Mouse (Mus musculus) embryonic fibroblast, embryonic 13.5 days (primary cell): ENCODE measurements around the gene Ces3a.
"Not testable (repeated sequence)": the region's sequence is repeated elsewhere in the genome, so short reads cannot be mapped to it uniquely, and the experiment has no call there.

Experiments used
- CTCF ChIP-seq: IDR thresholded peaks from 2 replicates; pipeline ENCODE4 v1.5.1; 2011; ENCODE audit warnings: mild to moderate bottlenecking, control low read depth, low read length, moderate library complexity, borderline replicate concordance; ENCODE audit not compliant: insufficient read depth
- POLR2A ChIP-seq: IDR thresholded peaks from 2 replicates; pipeline ENCODE4 v1.6.1; 2011; ENCODE audit warnings: low read depth, mild to moderate bottlenecking, control low read depth, low read length, moderate library complexity

DNA sequence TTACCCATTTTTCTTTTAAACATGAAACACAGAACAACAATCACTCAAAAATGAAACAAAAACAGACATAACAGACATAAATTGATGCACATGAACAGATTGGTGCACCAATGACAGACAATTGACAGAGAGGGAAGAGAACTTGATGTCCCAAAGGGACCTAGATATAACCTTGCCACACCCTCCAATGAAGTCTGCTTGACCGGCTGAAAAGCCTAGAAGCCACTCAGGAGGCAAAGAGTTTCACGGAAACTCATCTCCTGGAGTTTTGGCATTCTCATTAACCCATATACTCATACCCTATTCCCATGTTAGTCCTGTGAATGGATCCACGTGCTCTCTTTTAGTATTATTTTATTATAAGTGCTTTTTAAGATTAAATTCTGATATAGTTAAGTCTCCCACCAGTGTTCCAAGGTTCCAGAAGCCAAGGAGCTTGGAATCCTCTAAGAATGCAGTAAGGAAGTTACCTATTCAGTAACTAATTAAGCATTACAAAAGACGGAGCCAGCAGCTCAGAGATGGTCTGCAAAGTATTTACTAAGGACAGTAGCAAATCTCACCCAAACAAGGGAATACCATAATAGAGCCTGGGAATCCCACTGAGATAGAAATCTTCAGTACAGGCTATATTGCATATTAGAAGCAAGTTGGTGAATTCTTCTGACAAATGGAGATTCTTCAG, 53.8 kb downstream of the Ces3a start:
- not testable (repeated sequence) for TF ChIP-seq POLR2A, CTCF
